Mouse (Mus musculus): ENCODE results near the gene Stim1. TPM values are rescaled to one million over a fixed set of nuclear protein-coding genes. Genes with fewer than 3 reads are reported as not detected.

The Stim1 gene
- polyA plus RNA-seq, 1 experiment from 2014 or later, result 21.3 TPM

- WGBS, result 82% methylated on average over 5 of the region's 5 CpGs
- H3K27ac ChIP-seq (ENCODE audit: low read length), result no peak overlapping the region
- ATAC-seq (ENCODE audit: low read depth), result no peak
These were observed 43.2 kb downstream of the Stim1 start for GRCm38 (mm10) chr7:102310821-102311220.

GRCm38 (mm10) chr7:102312840-102313534 is 45.4 kb downstream of the Stim1 start:
- Histone ChIP-seq H3K4me3 (ENCODE audit: low read length) (no peak overlapping the region), H3K27me3 (ENCODE audit: control insufficient read depth, insufficient read depth, low read depth, low read length) (no peaks in the 10 kb centered on the region), H3K9ac (ENCODE audit: low read length) (no peak overlapping the region), H3K27ac (ENCODE audit: low read length) (no peak overlapping the region), H3K9me3 (ENCODE audit: control insufficient read depth, low read length) (no peaks in the 10 kb centered on the region), H3K4me2 (ENCODE audit: low read depth, low read length) (no peak overlapping the region), H3K36me3 (ENCODE audit: control insufficient read depth, insufficient read depth, low read length) (no peaks in the 10 kb centered on the region), H3K4me1 (replicated peaks; ENCODE audit: control insufficient read depth, insufficient read depth, low read length) (no peaks in the 10 kb centered on the region; the same call in 1 of the 2 replicates)
- ATAC-seq (ENCODE audit: low read depth), result no peak
- 63% methylated on average over 4 of the region's 4 CpGs for WGBS

More at GRCm38 (mm10) chr7:102310821-102311220, 43.2 kb downstream of the Stim1 start:
- no peak overlapping the region for H3K4me3 ChIP-seq (ENCODE audit: low read length)
- no peak overlapping the region for H3K4me2 ChIP-seq (ENCODE audit: low read depth, low read length)
- H3K9me3 ChIP-seq (ENCODE audit: control insufficient read depth, low read length), result no peaks in the 10 kb centered on the region
- H3K9ac ChIP-seq (ENCODE audit: low read length), result no peak overlapping the region
- H3K4me1 ChIP-seq (replicated peaks; ENCODE audit: control insufficient read depth, insufficient read depth, low read length), result no peaks in the 10 kb centered on the region; the same call in 1 of the 2 replicates
- no peaks in the 10 kb centered on the region for H3K27me3 ChIP-seq (ENCODE audit: control insufficient read depth, insufficient read depth, low read depth, low read length)
- no peaks in the 10 kb centered on the region for H3K36me3 ChIP-seq (ENCODE audit: control insufficient read depth, insufficient read depth, low read length)

GRCm38 (mm10) chr7:102313535-102313863 is 45.9 kb downstream of the Stim1 start:
- 55% methylated on average over 2 of the region's 2 CpGs for WGBS
- H3K27ac ChIP-seq (ENCODE audit: low read length), result no peak overlapping the region
- no peaks in the 10 kb centered on the region for H3K27me3 ChIP-seq (ENCODE audit: control insufficient read depth, insufficient read depth, low read depth, low read length)

GRCm38 (mm10) chr7:102314107-102314506 is 46.5 kb downstream of the Stim1 start:
- Histone ChIP-seq H3K36me3 (ENCODE audit: control insufficient read depth, insufficient read depth, low read length) (no peaks in the 10 kb centered on the region), H3K27ac (ENCODE audit: low read length) (no peak overlapping the region), H3K4me3 (ENCODE audit: low read length) (no peak overlapping the region), H3K27me3 (ENCODE audit: control insufficient read depth, insufficient read depth, low read depth, low read length) (no peaks in the 10 kb centered on the region), H3K4me2 (ENCODE audit: low read depth, low read length) (no peak overlapping the region), H3K4me1 (replicated peaks; ENCODE audit: control insufficient read depth, insufficient read depth, low read length) (no peaks in the 10 kb centered on the region; the same call in 1 of the 2 replicates), H3K9ac (ENCODE audit: low read length) (no peak overlapping the region), H3K9me3 (ENCODE audit: control insufficient read depth, low read length) (no peaks in the 10 kb centered on the region)
- WGBS, result 58% methylated on average over 1 of the region's 1 CpGs
- no peak for ATAC-seq (ENCODE audit: low read depth)

More at GRCm38 (mm10) chr7:102313535-102313863, 45.9 kb downstream of the Stim1 start:
- Histone ChIP-seq H3K9ac (ENCODE audit: low read length) (no peak overlapping the region), H3K4me1 (replicated peaks; ENCODE audit: control insufficient read depth, insufficient read depth, low read length) (no peaks in the 10 kb centered on the region; the same call in 1 of the 2 replicates), H3K4me3 (ENCODE audit: low read length) (no peak overlapping the region), H3K9me3 (ENCODE audit: control insufficient read depth, low read length) (no peaks in the 10 kb centered on the region), H3K36me3 (ENCODE audit: control insufficient read depth, insufficient read depth, low read length) (no peaks in the 10 kb centered on the region), H3K4me2 (ENCODE audit: low read depth, low read length) (no peak overlapping the region)
- no peak for ATAC-seq (ENCODE audit: low read depth)

GRCm38 (mm10) chr7:102314908-102315307 is 47.3 kb downstream of the Stim1 start:
- H3K9me3 ChIP-seq (ENCODE audit: control insufficient read depth, low read length), result no peaks in the 10 kb centered on the region
- H3K27ac ChIP-seq (ENCODE audit: low read length), result no peak overlapping the region
- ATAC-seq (ENCODE audit: low read depth), result no peak
- H3K4me2 ChIP-seq (ENCODE audit: low read depth, low read length), result no peak overlapping the region
- no peaks in the 10 kb centered on the region; the same call in 1 of the 2 replicates for H3K4me1 ChIP-seq (replicated peaks; ENCODE audit: control insufficient read depth, insufficient read depth, low read length)
- no peak overlapping the region for H3K9ac ChIP-seq (ENCODE audit: low read length)
- H3K36me3 ChIP-seq (ENCODE audit: control insufficient read depth, insufficient read depth, low read length), result no peaks in the 10 kb centered on the region
- no peaks in the 10 kb centered on the region for H3K27me3 ChIP-seq (ENCODE audit: control insufficient read depth, insufficient read depth, low read depth, low read length)
- H3K4me3 ChIP-seq (ENCODE audit: low read length), result no peak overlapping the region

- no peak overlapping the region for H3K4me2 ChIP-seq (ENCODE audit: low read depth, low read length)
- H3K9me3 ChIP-seq (ENCODE audit: control insufficient read depth, low read length), result no peaks in the 10 kb centered on the region
- 35% methylated on average over 7 of the region's 7 CpGs for WGBS
- no peaks in the 10 kb centered on the region for H3K27me3 ChIP-seq (ENCODE audit: control insufficient read depth, insufficient read depth, low read depth, low read length)
- H3K9ac ChIP-seq (ENCODE audit: low read length), result no peak overlapping the region
- no peak for ATAC-seq (ENCODE audit: low read depth)
- H3K27ac ChIP-seq (ENCODE audit: low read length), result no peak overlapping the region
- no peak overlapping the region for H3K4me3 ChIP-seq (ENCODE audit: low read length)
- H3K4me1 ChIP-seq (replicated peaks; ENCODE audit: control insufficient read depth, insufficient read depth, low read length), result no peaks in the 10 kb centered on the region; the same call in 1 of the 2 replicates
- no peaks in the 10 kb centered on the region for H3K36me3 ChIP-seq (ENCODE audit: control insufficient read depth, insufficient read depth, low read length)
These were observed 47.8 kb downstream of the Stim1 start for GRCm38 (mm10) chr7:102315435-102315834.

GRCm38 (mm10) chr7:102317583-102318168 is 50.1 kb downstream of the Stim1 start:
- Histone ChIP-seq H3K9ac (ENCODE audit: low read length) (no peak overlapping the region), H3K4me2 (ENCODE audit: low read depth, low read length) (no peak overlapping the region), H3K9me3 (ENCODE audit: control insufficient read depth, low read length) (no peaks in the 10 kb centered on the region), H3K4me3 (ENCODE audit: low read length) (no peak overlapping the region), H3K4me1 (replicated peaks; ENCODE audit: control insufficient read depth, insufficient read depth, low read length) (no peaks in the 10 kb centered on the region; the same call in 1 of the 2 replicates), H3K27me3 (ENCODE audit: control insufficient read depth, insufficient read depth, low read depth, low read length) (no peaks in the 10 kb centered on the region), H3K36me3 (ENCODE audit: control insufficient read depth, insufficient read depth, low read length) (no peaks in the 10 kb centered on the region), H3K27ac (ENCODE audit: low read length) (no peak overlapping the region)
- WGBS, result 76% methylated on average over 3 of the region's 3 CpGs
- ATAC-seq (ENCODE audit: low read depth), result no peak

GRCm38 (mm10) chr7:102322137-102322536 is 54.5 kb downstream of the Stim1 start:
- H3K4me3 ChIP-seq (ENCODE audit: low read length), result no peak overlapping the region
- no peaks in the 10 kb centered on the region for H3K27me3 ChIP-seq (ENCODE audit: control insufficient read depth, insufficient read depth, low read depth, low read length)
- no peak overlapping the region for H3K4me2 ChIP-seq (ENCODE audit: low read depth, low read length)
- ATAC-seq (ENCODE audit: low read depth), result no peak
- no peaks in the 10 kb centered on the region for H3K4me1 ChIP-seq (replicated peaks; ENCODE audit: control insufficient read depth, insufficient read depth, low read length)
- H3K27ac ChIP-seq (ENCODE audit: low read length), result no peak overlapping the region
- H3K9ac ChIP-seq (ENCODE audit: low read length), result no peak overlapping the region
- H3K9me3 ChIP-seq (ENCODE audit: control insufficient read depth, low read length), result no peaks in the 10 kb centered on the region
- 82% methylated on average over 5 of the region's 5 CpGs for WGBS
- no peaks in the 10 kb centered on the region for H3K36me3 ChIP-seq (ENCODE audit: control insufficient read depth, insufficient read depth, low read length)

- Histone ChIP-seq H3K36me3 (ENCODE audit: control insufficient read depth, insufficient read depth, low read length) (no peaks in the 10 kb centered on the region), H3K4me1 (replicated peaks; ENCODE audit: control insufficient read depth, insufficient read depth, low read length) (no peaks in the 10 kb centered on the region), H3K9ac (ENCODE audit: low read length) (no peak overlapping the region), H3K9me3 (ENCODE audit: control insufficient read depth, low read length) (no peaks in the 10 kb centered on the region), H3K4me2 (ENCODE audit: low read depth, low read length) (no peak overlapping the region), H3K27me3 (ENCODE audit: control insufficient read depth, insufficient read depth, low read depth, low read length) (no peaks in the 10 kb centered on the region), H3K4me3 (ENCODE audit: low read length) (no peak overlapping the region), H3K27ac (ENCODE audit: low read length) (no peak overlapping the region)
- ATAC-seq (ENCODE audit: low read depth), result no peak
These were observed 58.7 kb downstream of the Stim1 start for GRCm38 (mm10) chr7:102326323-102326722.

All from lung, embryonic 16.5 days (tissue).